ENCODE assay signal across 27 mouse cellular contexts in genomic region chr19:28471144-28471543, GRCm38 (mm10).
"Had no signal": no experiment of that assay in that cellular context is flagged by ENCODE, and none has a peak within 500 bp of the region (broad histone marks: within the 10 kb centered on the region; RNA-seq: fewer than 3 reads in every experiment).

No protein-coding gene starts in this region.

- H3K36me3 ChIP-seq: embryonic facial prominence, embryonic 10.5 days; embryonic facial prominence, embryonic 12.5 days; embryonic facial prominence, embryonic 13.5 days; embryonic facial prominence, embryonic 15.5 days; forebrain, embryonic 10.5 days; forebrain, embryonic 12.5 days; forebrain, embryonic 15.5 days had no signal

- H3K9me3 ChIP-seq: embryonic facial prominence, embryonic 10.5 days; embryonic facial prominence, embryonic 12.5 days; embryonic facial prominence, embryonic 13.5 days; embryonic facial prominence, embryonic 15.5 days; forebrain, embryonic 10.5 days; forebrain, embryonic 12.5 days; forebrain, embryonic 13.5 days; forebrain, embryonic 15.5 days had no signal

- H3K27me3 ChIP-seq: embryonic facial prominence, embryonic 12.5 days; embryonic facial prominence, embryonic 13.5 days; embryonic facial prominence, embryonic 15.5 days; forebrain, embryonic 15.5 days had no signal

- ATAC-seq: forebrain, embryonic 13.5 days; forebrain, embryonic 14.5 days; forebrain, embryonic 15.5 days; forebrain, embryonic 16.5 days; forebrain, postnatal 0 days had no signal

- DNase-seq: cerebellum, adult 9-10 months; cerebellum, adult 9-11 months; cerebellum, postnatal 10 days; cerebellum, postnatal 14 days; cerebellum, postnatal 25 days; cerebellum, postnatal 36 days; embryo, embryonic 11 days; forebrain, postnatal 0 days; gastrocnemius, adult 2 months; gastrocnemius, postnatal 10 days; gastrocnemius, postnatal 14 days; gastrocnemius, postnatal 25 days; gastrocnemius, postnatal 36 days; heart, adult 11 months; heart, adult 18-20 months; heart, adult 2 months had no signal

- H3K4me3 ChIP-seq: embryonic facial prominence, embryonic 10.5 days; embryonic facial prominence, embryonic 12.5 days; embryonic facial prominence, embryonic 13.5 days; embryonic facial prominence, embryonic 15.5 days; erythroblast, embryonic 14.5 days; forebrain, embryonic 10.5 days; forebrain, embryonic 12.5 days; forebrain, embryonic 13.5 days; forebrain, embryonic 15.5 days; gastrocnemius, adult 2 months; heart, adult 2 months had no signal

- H3K4me1 ChIP-seq: embryonic facial prominence, embryonic 12.5 days; embryonic facial prominence, embryonic 15.5 days; forebrain, embryonic 12.5 days; forebrain, embryonic 15.5 days had no signal

- H3K27ac ChIP-seq: embryonic facial prominence, embryonic 10.5 days; embryonic facial prominence, embryonic 12.5 days; embryonic facial prominence, embryonic 13.5 days; embryonic facial prominence, embryonic 15.5 days; forebrain, embryonic 10.5 days; forebrain, embryonic 12.5 days; forebrain, embryonic 13.5 days; forebrain, embryonic 15.5 days; gastrocnemius, adult 2 months; heart, adult 2 months had no signal
